Mouse (Mus musculus) megakaryocyte progenitor cell, adult 5-6 weeks (primary cell): ENCODE results near the gene Pawr. TPM values are rescaled to one million over a fixed set of nuclear protein-coding genes. Genes with fewer than 3 reads are reported as not detected.
A peak's percentile ranks its signal among the peaks of the same experiment; 100 is the strongest.

Source experiments
- ATAC-seq: replicated peaks from 2 replicates; pipeline ENCODE4 v1.8.0; 2016; ENCODE audit warnings: mild to moderate bottlenecking, moderate TSS enrichment, inconsistent platforms; ENCODE audit not compliant: poor library complexity
- total RNA-seq, 2 experiments: library from RNA; stranded (forward) in 1 of 2; stranded (reverse) in 1 of 2; fragments of 157-497, 149-512 nt in 1 of 2; fragments of 200-1000 nt in 1 of 2; gene quantifications; 2 replicates each; pipeline versions ENCODE4 v1.2.3 to v1.2.4; 2015 to 2017

Pawr gene
- total RNA-seq, 2 experiments from 2014 or later = 0.54 TPM; not detected in 1

GRCm38 (mm10) chr10:108388410-108388915, 56.5 kb downstream of the Pawr start:
- no peak for ATAC-seq

- no peak for ATAC-seq
Measured at GRCm38 (mm10) chr10:108389178-108389926, 57.4 kb downstream of the Pawr start.

- no peak for ATAC-seq
Measured at GRCm38 (mm10) chr10:108389927-108390287, 58.0 kb downstream of the Pawr start.

GRCm38 (mm10) chr10:108391370-108391902, 59.5 kb downstream of the Pawr start:
- ATAC-seq = no peak

- ATAC-seq = no peak
Measured at GRCm38 (mm10) chr10:108392151-108392550, 60.2 kb downstream of the Pawr start.

GRCm38 (mm10) chr10:108394306-108394705, 62.4 kb downstream of the Pawr start:
- ATAC-seq = no peak

- ATAC-seq = no peak
Measured at GRCm38 (mm10) chr10:108395229-108395628, 63.3 kb downstream of the Pawr start.

- no peak for ATAC-seq
Measured at GRCm38 (mm10) chr10:108395647-108396046, 63.7 kb downstream of the Pawr start.

- ATAC-seq = no peak
Measured at GRCm38 (mm10) chr10:108402751-108403150, 70.8 kb downstream of the Pawr start.

- no peak for ATAC-seq
Measured at GRCm38 (mm10) chr10:108403366-108403865, 71.5 kb downstream of the Pawr start.

- ATAC-seq = no peak
Measured at GRCm38 (mm10) chr10:108404087-108404486, 72.2 kb downstream of the Pawr start.

- no peak for ATAC-seq
Measured at GRCm38 (mm10) chr10:108405076-108405475, 73.2 kb downstream of the Pawr start.

- no peak for ATAC-seq
Measured at GRCm38 (mm10) chr10:108405931-108406330, 74.0 kb downstream of the Pawr start.

- ATAC-seq = no peak
Measured at GRCm38 (mm10) chr10:108406798-108407754, 75.2 kb downstream of the Pawr start.

- ATAC-seq = no peak
Measured at GRCm38 (mm10) chr10:108408025-108408424, 76.1 kb downstream of the Pawr start.

- ATAC-seq = no peak
Measured at GRCm38 (mm10) chr10:108408437-108408836, 76.5 kb downstream of the Pawr start.

- ATAC-seq = no peak
Measured at GRCm38 (mm10) chr10:108408986-108409385, 77.1 kb downstream of the Pawr start.

- no peak for ATAC-seq
Measured at GRCm38 (mm10) chr10:108409529-108409928, 77.6 kb downstream of the Pawr start.

GRCm38 (mm10) chr10:108414936-108415635, 83.2 kb downstream of the Pawr start:
- ATAC-seq = no peak

- ATAC-seq = peak; percentile 52; the same call in 1 of the 2 replicates
Measured at GRCm38 (mm10) chr10:108417448-108417847, 85.5 kb downstream of the Pawr start.

GRCm38 (mm10) chr10:108430553-108430952, 98.6 kb downstream of the Pawr start:
- ATAC-seq = no peak
